10 mouse cellular contexts compared by ENCODE assay signal in the genomic region with DNA sequence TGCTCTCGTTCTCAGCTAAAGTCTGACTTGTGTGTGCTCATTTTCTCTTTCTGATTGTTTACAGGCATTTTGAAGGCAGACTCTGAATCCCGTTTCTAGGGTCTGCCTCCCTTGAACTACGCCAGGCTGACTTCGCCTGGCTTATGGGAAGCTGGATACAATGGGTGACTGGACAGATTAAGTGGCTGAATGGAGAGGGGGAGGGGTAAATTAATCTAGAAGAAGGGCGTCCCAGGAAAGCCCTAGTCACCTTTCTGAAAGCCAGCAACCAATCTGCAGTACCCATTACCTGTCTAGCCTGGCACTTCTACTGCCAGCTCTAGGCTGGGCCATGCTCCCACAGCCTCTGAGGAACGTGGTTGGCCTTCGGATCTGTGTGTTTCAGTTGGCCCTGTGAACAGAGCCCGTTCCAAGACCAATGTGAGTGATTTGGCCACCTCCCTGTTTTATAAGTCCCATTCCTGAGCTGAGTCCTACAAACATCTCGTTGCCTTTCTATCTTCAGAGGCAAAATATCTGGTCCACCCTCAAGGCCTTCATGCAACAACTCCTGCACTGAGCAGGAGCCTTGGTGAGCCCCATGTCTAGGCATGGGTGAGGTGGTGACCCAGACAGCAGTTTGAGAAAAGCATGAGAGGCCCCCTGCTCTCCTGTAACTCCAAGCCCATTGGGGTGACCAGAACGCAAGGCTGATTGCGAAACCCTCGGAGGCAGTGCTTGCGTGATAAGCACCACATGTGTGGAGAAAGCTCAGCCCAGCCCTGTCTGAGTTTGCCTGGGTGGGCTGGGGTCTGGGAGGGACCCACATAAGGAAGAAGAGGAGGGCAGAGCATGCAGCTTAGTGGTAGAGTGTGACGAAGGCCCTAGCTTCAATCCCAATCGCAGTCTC. TPM values are rescaled to one million over a fixed set of nuclear protein-coding genes. Genes with fewer than 3 reads are reported as not detected.
DNase-seq lines count a peak whose midpoint lies in the region; ATAC-seq and TF ChIP-seq lines count a peak whose summit lies in the region.
"Had no signal": no experiment of that assay in that cellular context is flagged by ENCODE, and none has a peak within 500 bp of the region (broad histone marks: within the 10 kb centered on the region; RNA-seq: fewer than 3 reads in every experiment).

No protein-coding gene starts in this region.

- no peak overlapping the region for H3K4me2 ChIP-seq in heart, embryonic 13.5 days
- peak overlapping the region; percentile 33; the same call in 1 of the 2 replicates for H3K4me2 ChIP-seq in neural tube, embryonic 12.5 days (replicated peaks)
- no peak overlapping the region for H3K4me2 ChIP-seq in neural tube, embryonic 15.5 days
- 0 out of 2 replicates have a peak overlapping the region, but pooled peaks have one; percentile 4 for H3K4me2 ChIP-seq in limb, embryonic 12.5 days
- no peak overlapping the region for H3K4me2 ChIP-seq in stomach, postnatal 0 days (replicated peaks; ENCODE audit: low read depth)
- H3K4me2 ChIP-seq: embryonic facial prominence, embryonic 15.5 days had no signal

- peaks cover 59% of the 10 kb centered on the region for H3K4me1 ChIP-seq in heart, embryonic 13.5 days
- H3K4me1 ChIP-seq in neural tube, embryonic 12.5 days, result peaks cover 12% of the 10 kb centered on the region
- H3K4me1 ChIP-seq in neural tube, embryonic 15.5 days, result peaks cover 24% of the 10 kb centered on the region
- H3K4me1 ChIP-seq in limb, embryonic 12.5 days (replicated peaks), result peaks cover 18% of the 10 kb centered on the region
- no peaks in the 10 kb centered on the region; the same call in none of the 2 replicates for H3K4me1 ChIP-seq in stomach, postnatal 0 days (replicated peaks; ENCODE audit: control insufficient read depth, insufficient read depth)

- intact Hi-C loops in left cerebral cortex, postnatal 4 days (cut with DNase I), result no loop called here

- no peaks in the 10 kb centered on the region for H3K36me3 ChIP-seq in heart, embryonic 13.5 days
- H3K36me3 ChIP-seq in neural tube, embryonic 12.5 days, result no peaks in the 10 kb centered on the region
- no peaks in the 10 kb centered on the region for H3K36me3 ChIP-seq in neural tube, embryonic 15.5 days
- no peaks in the 10 kb centered on the region for H3K36me3 ChIP-seq in limb, embryonic 12.5 days
- H3K36me3 ChIP-seq in stomach, postnatal 0 days (ENCODE audit: control insufficient read depth, insufficient read depth, low read length), result no peaks in the 10 kb centered on the region
- H3K36me3 ChIP-seq: embryonic facial prominence, embryonic 15.5 days had no signal

- H3K9ac ChIP-seq in heart, embryonic 13.5 days, result peak overlapping the region; percentile 39; the same call in 1 of the 2 replicates
- 0 out of 2 replicates have a peak overlapping the region, but pooled peaks have one; percentile 6 for H3K9ac ChIP-seq in neural tube, embryonic 12.5 days
- H3K9ac ChIP-seq in neural tube, embryonic 15.5 days (replicated peaks), result no peak overlapping the region
- no peak overlapping the region for H3K9ac ChIP-seq in limb, embryonic 12.5 days (replicated peaks)
- no peak overlapping the region for H3K9ac ChIP-seq in stomach, postnatal 0 days (ENCODE audit: low read length)
- H3K9ac ChIP-seq: embryonic facial prominence, embryonic 15.5 days had no signal

- no peak for ATAC-seq in heart, embryonic 13.5 days (ENCODE audit: extremely low read depth, insufficient number of reproducible peaks, low FRiP score, low TSS enrichment)
- 0 out of 2 replicates have a peak, but pooled peaks have one; percentile 12 for ATAC-seq in neural tube, embryonic 12.5 days (ENCODE audit: low FRiP score, low read depth)
- ATAC-seq in neural tube, embryonic 15.5 days (ENCODE audit: low FRiP score), result no peak
- ATAC-seq in limb, embryonic 12.5 days (ENCODE audit: insufficient number of reproducible peaks, insufficient read depth, low FRiP score, low TSS enrichment, low read depth), result no peak
- peak; percentile 30; the same call in 1 of the 2 replicates for ATAC-seq in stomach, postnatal 0 days (ENCODE audit: low FRiP score, low TSS enrichment)

- no peaks in the 10 kb centered on the region for H3K27me3 ChIP-seq in heart, embryonic 13.5 days (replicated peaks)
- no peaks in the 10 kb centered on the region for H3K27me3 ChIP-seq in neural tube, embryonic 12.5 days (replicated peaks)
- no peaks in the 10 kb centered on the region for H3K27me3 ChIP-seq in neural tube, embryonic 15.5 days (replicated peaks)
- no peaks in the 10 kb centered on the region for H3K27me3 ChIP-seq in limb, embryonic 12.5 days
- no peaks in the 10 kb centered on the region for H3K27me3 ChIP-seq in stomach, postnatal 0 days (ENCODE audit: control insufficient read depth, insufficient read depth, low read length)
- H3K27me3 ChIP-seq: embryonic facial prominence, embryonic 15.5 days had no signal

- H3K9me3 ChIP-seq in heart, embryonic 13.5 days, result no peaks in the 10 kb centered on the region
- no peaks in the 10 kb centered on the region for H3K9me3 ChIP-seq in neural tube, embryonic 12.5 days
- no peaks in the 10 kb centered on the region for H3K9me3 ChIP-seq in neural tube, embryonic 15.5 days (replicated peaks)
- H3K9me3 ChIP-seq in limb, embryonic 12.5 days, result no peaks in the 10 kb centered on the region
- no peaks in the 10 kb centered on the region for H3K9me3 ChIP-seq in stomach, postnatal 0 days (ENCODE audit: control insufficient read depth, low read length)
- H3K9me3 ChIP-seq: embryonic facial prominence, embryonic 15.5 days; megakaryocyte, embryonic 14.5 days had no signal

- no peak overlapping the region for H3K4me3 ChIP-seq in heart, embryonic 13.5 days
- H3K4me3 ChIP-seq in neural tube, embryonic 12.5 days, result no peak overlapping the region
- H3K4me3 ChIP-seq in neural tube, embryonic 15.5 days (replicated peaks), result no peak overlapping the region
- H3K4me3 ChIP-seq in limb, embryonic 12.5 days (replicated peaks), result no peak overlapping the region
- no peak overlapping the region for H3K4me3 ChIP-seq in stomach, postnatal 0 days (ENCODE audit: low read depth, low read length)
- H3K4me3 ChIP-seq: embryonic facial prominence, embryonic 15.5 days; megakaryocyte, embryonic 14.5 days had no signal

- no peak for TF ChIP-seq EP300 in stomach, postnatal 0 days (optimal IDR thresholded peaks at IDR 0.05)

- H3K27ac ChIP-seq in heart, embryonic 13.5 days (replicated peaks), result no peak overlapping the region
- no peak overlapping the region for H3K27ac ChIP-seq in neural tube, embryonic 12.5 days
- no peak overlapping the region for H3K27ac ChIP-seq in neural tube, embryonic 15.5 days (replicated peaks)
- 0 out of 2 replicates have a peak overlapping the region, but pooled peaks have one; percentile 17 for H3K27ac ChIP-seq in limb, embryonic 12.5 days
- H3K27ac ChIP-seq in stomach, postnatal 0 days (replicated peaks), result peak overlapping the region; percentile 18; the same call in 1 of the 2 replicates
- H3K27ac ChIP-seq: embryonic facial prominence, embryonic 15.5 days had no signal

- no peak for TF ChIP-seq CTCF in stomach, postnatal 0 days (IDR thresholded peaks at IDR 0.05; ENCODE audit: low read depth)

- WGBS in heart, embryonic 13.5 days, result 70% methylated on average over 15 of the region's 15 CpGs
- 69% methylated on average over 15 of the region's 15 CpGs for WGBS in neural tube, embryonic 12.5 days
- WGBS in neural tube, embryonic 15.5 days, result 66% methylated on average over 15 of the region's 15 CpGs
- WGBS in limb, embryonic 12.5 days, result 70% methylated on average over 15 of the region's 15 CpGs
- 63% methylated on average over 15 of the region's 15 CpGs for whole genome bisulfite sequencing in stomach, postnatal 0 days

- no peak for DNase-seq in heart, postnatal 4 days
- DNase-seq in stomach, postnatal 0 days (ENCODE audit: low spot score), result no peak
- no peak for DNase-seq in left cerebral cortex, postnatal 4 days
- DNase-seq: thymus, postnatal 25 days had no signal

RNA-seq across cellular contexts. Expression of a gene that starts 27.6 kb away (rescaled TPM):
- polyA plus RNA-seq in heart, embryonic 13.5 days (2015; fragmentation: Nextera tagmentation; extraction: Ambion mirVana), result 8.3 and 11.6 TPM in 2 replicates
- total RNA-seq in heart, postnatal 4 days (2021), result 10 to 100 TPM; 14.8 to 15.4 TPM
- 7.2 and 8.1 TPM in 2 replicates for polyA plus RNA-seq in neural tube, embryonic 12.5 days (2016; fragmentation: Nextera tagmentation; extraction: Ambion mirVana)
- 7.8 and 8.4 TPM in 2 replicates for polyA plus RNA-seq in neural tube, embryonic 15.5 days (2015; fragmentation: Nextera tagmentation; extraction: Ambion mirVana)
- 6.1 and 7.4 TPM in 2 replicates for polyA plus RNA-seq in limb, embryonic 12.5 days (2016; fragmentation: Nextera tagmentation; extraction: Ambion mirVana)
- 13.1 and 14.7 TPM in 2 replicates for polyA plus RNA-seq in stomach, postnatal 0 days (2015; fragmentation: Nextera tagmentation; extraction: Ambion mirVana)
- 10 to 100 TPM; 10.6 to 11.6 TPM for total RNA-seq in left cerebral cortex, postnatal 4 days (2021)

Comparison
In these comparisons a context has a peak if more than half of its experiments do, and no peak if none do; other contexts are left out.
1. ATAC-seq: peak in neural tube, embryonic 12.5 days (single experiment) and stomach, postnatal 0 days (single experiment); none in heart, embryonic 13.5 days (single experiment), neural tube, embryonic 15.5 days (single experiment) and limb, embryonic 12.5 days (single experiment).
2. H3K4me2 ChIP-seq: peak in neural tube, embryonic 12.5 days (single experiment) and limb, embryonic 12.5 days (single experiment); none in heart, embryonic 13.5 days (single experiment), neural tube, embryonic 15.5 days (single experiment) and stomach, postnatal 0 days (single experiment).
3. H3K9ac ChIP-seq: peak in heart, embryonic 13.5 days (single experiment) and neural tube, embryonic 12.5 days (single experiment); none in neural tube, embryonic 15.5 days (single experiment), limb, embryonic 12.5 days (single experiment) and stomach, postnatal 0 days (single experiment).
4. H3K27ac ChIP-seq: peak in limb, embryonic 12.5 days (single experiment) and stomach, postnatal 0 days (single experiment); none in heart, embryonic 13.5 days (single experiment), neural tube, embryonic 12.5 days (single experiment) and neural tube, embryonic 15.5 days (single experiment).